Mouse (Mus musculus) adrenal gland, adult 18-20 months (tissue): ENCODE results near the gene Dnal1. TPM values are rescaled to one million over a fixed set of nuclear protein-coding genes. Genes with fewer than 3 reads are reported as not detected.

Source experiments
- DNase-seq, 2 experiments: peaks; one replicate each; pipeline ENCODE4 v3.0.0; 2021 to 2022; ENCODE audit warnings: low spot score in 2 of 2
- total RNA-seq, 2 experiments: library from RNA; stranded (reverse); gene quantifications; 1 replicate in 1 of 2; 2 replicates in 1 of 2; pipeline ENCODE4 v1.2.3; 2021

The Dnal1 gene
- total RNA-seq, 2 experiments from 2014 or later, result 15.5 to 16.8 TPM

- DNase-seq, result peak in 1 of 2 experiments; percentile 17
Measured at GRCm38 (mm10) chr12:84161116-84161515, 47.0 kb downstream of the Dnal1 start.

GRCm38 (mm10) chr12:84161616-84162433, 47.7 kb downstream of the Dnal1 start:
- DNase-seq, result peak in 1 of 2 experiments; percentile 23

DNA sequence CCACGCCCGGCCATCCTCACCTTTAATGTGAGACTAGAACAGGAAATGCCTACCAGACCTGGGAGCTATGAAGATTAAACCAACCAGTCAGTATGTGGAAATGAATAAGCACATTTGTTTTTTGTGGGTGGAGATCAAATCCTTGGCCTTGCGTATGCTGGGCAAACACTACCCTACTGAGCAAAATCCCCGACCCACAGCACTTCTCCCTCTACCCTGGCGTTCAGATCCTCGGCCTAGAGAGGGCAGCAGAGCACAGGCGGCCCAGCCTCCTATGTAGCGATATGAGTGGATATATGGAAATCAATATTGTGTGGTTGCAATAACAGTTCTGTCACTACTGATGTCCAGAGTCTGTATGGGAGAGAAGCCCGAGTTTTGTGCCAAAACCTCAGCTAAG, 49.0 kb downstream of the Dnal1 start:
- DNase-seq, result peak in 1 of 2 experiments; percentile 54

GRCm38 (mm10) chr12:84163586-84164110, 49.5 kb downstream of the Dnal1 start:
- DNase-seq, result no peak

DNA sequence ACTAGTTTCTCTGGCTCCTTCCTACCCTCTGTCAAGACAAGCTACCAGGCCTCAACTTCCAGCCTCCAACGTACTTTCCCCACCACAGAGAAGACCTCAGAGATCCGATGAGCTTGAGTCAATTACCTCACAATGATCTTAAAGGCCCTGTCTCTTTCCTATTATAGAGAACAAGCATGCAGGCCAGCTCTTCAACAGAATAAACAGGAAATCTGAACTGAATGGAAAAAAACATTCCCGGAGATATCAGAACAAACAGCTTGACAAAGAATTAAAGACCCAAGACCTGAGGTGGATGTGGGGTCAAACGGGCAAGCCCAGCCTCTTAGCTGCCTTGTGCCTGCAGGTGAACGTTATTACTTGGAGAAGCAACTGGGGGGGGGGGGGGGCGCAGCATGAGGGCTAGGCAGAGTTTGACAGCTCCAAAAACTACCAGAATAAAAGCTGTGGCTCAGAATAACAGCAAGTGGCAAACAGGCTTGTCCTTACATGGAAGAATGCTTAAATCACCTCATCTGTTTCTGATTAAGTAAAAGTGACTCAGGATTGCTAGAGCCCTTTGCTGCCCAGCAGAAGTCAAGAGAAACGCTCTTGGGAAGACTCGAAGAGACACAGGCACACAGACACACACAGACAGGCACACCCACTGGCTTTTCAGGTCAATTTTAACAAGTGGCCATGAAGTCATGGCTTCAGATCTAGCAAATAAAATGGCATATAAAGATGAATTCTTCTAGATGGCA, 51.6 kb downstream of the Dnal1 start:
- no peak for DNase-seq

GRCm38 (mm10) chr12:84170610-84171009, 56.4 kb downstream of the Dnal1 start:
- DNase-seq, result no peak

DNA sequence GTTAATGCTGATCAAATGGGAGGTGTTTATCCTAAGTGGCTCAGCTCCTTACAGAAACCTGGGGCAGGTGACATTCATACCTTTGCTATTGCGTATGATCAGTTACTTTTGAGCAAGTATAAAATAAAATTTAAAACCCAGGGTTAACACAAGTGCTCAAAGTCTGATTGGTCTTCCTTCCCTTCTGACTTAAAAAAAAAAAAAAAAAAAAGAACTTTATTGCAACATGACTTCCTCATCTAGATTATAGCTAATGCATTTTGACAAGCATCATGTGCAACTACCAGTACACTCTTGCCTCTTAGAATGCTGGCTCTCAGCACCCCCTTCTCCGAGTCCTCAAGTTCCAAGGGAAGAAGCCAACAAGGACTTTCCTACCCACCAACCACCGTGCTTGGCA, 58.0 kb downstream of the Dnal1 start:
- DNase-seq, result no peak

DNA sequence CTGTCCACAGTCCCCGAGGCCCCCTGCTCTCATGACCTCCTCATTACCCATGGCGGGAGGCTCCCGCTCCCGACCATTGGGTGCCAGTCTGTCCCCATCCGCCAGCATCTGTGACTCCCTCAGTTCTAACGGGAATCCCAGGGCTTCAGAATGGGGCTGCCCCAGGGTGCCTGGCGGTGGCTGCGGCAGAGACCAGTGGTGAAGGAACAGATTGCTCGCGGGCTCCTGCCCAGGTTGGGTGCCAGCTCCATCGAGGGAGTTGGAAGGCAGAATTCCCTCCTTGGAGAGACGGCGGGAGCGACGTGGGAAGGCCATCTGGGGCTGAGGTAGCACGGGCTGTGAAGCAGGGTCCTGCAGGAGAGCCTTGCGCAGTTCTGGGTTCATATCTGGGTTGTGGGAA, 58.7 kb downstream of the Dnal1 start:
- DNase-seq, result no peak

- no peak for DNase-seq
Measured at GRCm38 (mm10) chr12:84173309-84173915, 59.2 kb downstream of the Dnal1 start.

GRCm38 (mm10) chr12:84174190-84174811, 60.1 kb downstream of the Dnal1 start:
- peak in 1 of 2 experiments; percentile 53 for DNase-seq

DNA sequence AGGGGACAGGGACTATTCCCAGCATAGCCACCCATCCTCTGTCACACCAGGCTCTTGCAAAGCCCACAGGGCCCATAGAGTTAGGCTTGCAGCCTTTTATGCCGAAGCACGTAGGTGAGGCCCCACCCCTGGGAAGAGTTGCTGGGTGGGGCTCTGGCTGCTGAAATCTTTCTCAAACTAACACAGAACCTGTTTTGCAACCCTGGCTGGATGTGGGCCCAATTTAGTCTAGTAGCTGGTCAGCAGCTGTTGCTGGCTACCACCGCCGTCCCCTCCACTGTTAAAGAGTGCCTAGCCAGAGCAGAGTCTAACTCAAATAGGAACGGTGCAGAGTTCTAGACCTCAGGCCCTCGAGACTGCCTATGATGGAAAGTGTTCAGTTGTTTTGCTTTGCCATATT, 60.7 kb downstream of the Dnal1 start:
- peak in 1 of 2 experiments; percentile 46 for DNase-seq

DNA sequence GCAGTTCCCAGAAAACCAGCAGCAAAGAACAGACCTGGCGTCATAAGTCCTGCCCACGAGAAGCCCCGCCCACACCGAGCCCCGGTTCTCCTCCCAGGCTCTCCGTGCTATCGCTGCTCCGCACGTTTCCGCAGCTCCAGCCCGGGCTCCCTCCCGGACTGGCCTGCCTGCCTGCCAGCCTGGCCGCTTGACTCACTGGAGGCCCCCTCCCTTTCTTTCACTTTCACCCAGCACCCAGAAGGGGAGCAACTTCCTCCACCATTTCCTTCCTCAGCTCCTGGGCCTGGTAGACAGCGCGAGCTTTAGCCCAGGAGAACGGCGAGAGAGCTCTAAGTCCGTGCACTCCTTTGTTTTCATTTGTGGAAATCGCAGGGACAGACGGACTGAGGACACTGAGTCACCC, 61.5 kb downstream of the Dnal1 start:
- peak; percentile 84 to 86 for DNase-seq

- no peak for DNase-seq
Measured at GRCm38 (mm10) chr12:84176126-84176769, 62.1 kb downstream of the Dnal1 start.

GRCm38 (mm10) chr12:84176886-84177765, 63.0 kb downstream of the Dnal1 start:
- DNase-seq, result no peak

- DNase-seq, result no peak
Measured at GRCm38 (mm10) chr12:84178052-84178451, 63.9 kb downstream of the Dnal1 start.

- DNase-seq, result no peak
Measured at GRCm38 (mm10) chr12:84178652-84179445, 64.7 kb downstream of the Dnal1 start.

DNA sequence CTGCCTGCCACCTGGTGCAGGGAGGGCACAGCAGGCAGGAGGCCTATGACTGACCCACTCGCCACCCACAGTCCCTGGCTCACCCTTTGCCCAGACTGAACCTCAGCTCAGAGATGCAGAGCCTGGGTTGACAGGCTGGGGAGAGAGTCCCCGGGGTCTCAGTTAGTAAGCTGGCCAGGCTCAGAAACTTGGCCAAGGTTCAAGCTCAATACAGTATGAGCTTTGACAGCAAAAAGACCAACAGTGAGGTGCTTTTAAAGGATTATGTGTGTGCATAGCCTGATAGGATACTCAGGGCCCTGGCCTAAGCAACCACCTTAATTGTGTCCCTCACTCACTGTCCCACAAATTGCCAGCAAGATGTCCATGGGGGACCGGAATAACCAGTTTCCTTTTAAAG, 65.9 kb downstream of the Dnal1 start:
- DNase-seq, result no peak

- peak; percentile 76 to 80 for DNase-seq
Measured at GRCm38 (mm10) chr12:84180701-84181435, 66.7 kb downstream of the Dnal1 start.
